Mouse (Mus musculus) liver, postnatal 0 days (tissue): ENCODE measurements at regions not wholly inside any gene's neighbourhood (a gene's known extent, or its start where the extent isn't known, plus 50 kb on each side); places are given as distances from the start of the nearest gene placed in this dataset.
A peak's percentile ranks its signal among the peaks of the same experiment; 100 is the strongest.

Experiments used
- ATAC-seq: fragments of 200-750 bp; cut with Nextera tagmentation; 2 replicates; pipeline ENCODE4 v1.8.0; 2017; ENCODE audit warnings: mild to moderate bottlenecking, moderate library complexity
- DNase-seq: peaks from one replicate; pipeline ENCODE4 v3.0.0-alpha.2; 2016
- H3K27ac ChIP-seq: fragments of 300-500 bp; sonication (generic); 2 replicates; pipeline ENCODE4 v1.5.1; 2014; ENCODE audit warnings: antibody characterized with exemption, moderate library complexity, mild to moderate bottlenecking, low read depth
- H3K27me3 ChIP-seq: fragments of 300-500 bp; sonication (generic); 2 replicates; pipeline ENCODE4 v1.6.1; 2014; ENCODE audit warnings: low read length, control low read depth, mixed read lengths; ENCODE audit not compliant: insufficient read depth
- H3K36me3 ChIP-seq: fragments of 300-500 bp; sonication (generic); replicated peaks from 2 replicates; pipeline ENCODE4 v1.6.1; 2014; ENCODE audit warnings: mild to moderate bottlenecking, control low read depth, low read length, moderate library complexity, mixed read lengths; ENCODE audit not compliant: insufficient read depth
- H3K4me1 ChIP-seq: fragments of 300-500 bp; sonication (generic); 2 replicates; pipeline ENCODE4 v1.6.1; 2014; ENCODE audit warnings: antibody characterized with exemption, mild to moderate bottlenecking, control low read depth; ENCODE audit not compliant: insufficient read depth
- H3K4me2 ChIP-seq: fragments of 300-500 bp; sonication (generic); 2 replicates; pipeline ENCODE4 v1.6.1; 2014; ENCODE audit warnings: low read depth, mild to moderate bottlenecking, low read length, moderate library complexity, mixed read lengths
- H3K4me3 ChIP-seq: fragments of 300-500 bp; sonication (generic); 2 replicates; pipeline ENCODE4 v1.5.1; 2014; ENCODE audit warnings: low read depth, low read length
- H3K9ac ChIP-seq: fragments of 300-500 bp; sonication (generic); replicated peaks from 2 replicates; pipeline ENCODE4 v1.6.1; 2014; ENCODE audit warnings: mild to moderate bottlenecking, moderate library complexity
- H3K9me3 ChIP-seq: fragments of 300-500 bp; sonication (generic); 2 replicates; pipeline ENCODE4 v1.6.1; 2016; ENCODE audit warnings: mild to moderate bottlenecking, control low read depth, low read length, mixed read lengths
- CTCF ChIP-seq: sonication (generic); IDR thresholded peaks from 2 replicates; pipeline ENCODE4 v1.5.1; 2016; ENCODE audit warnings: antibody characterized with exemption, low read depth
- EP300 ChIP-seq: IDR thresholded peaks from 2 replicates; pipeline ENCODE4 v1.6.1; 2016; ENCODE audit warnings: antibody characterized with exemption, low read depth, mild to moderate bottlenecking
- WGBS: fragments of 180-500 bp; shearing (Covaris S2); extraction: QIAGEN DNeasy Blood & Tissue Kit; methylation state at CpG from one replicate; pipeline ENCODE4 v1.1.7; 2014; ENCODE audit not compliant: insufficient replicate concordance; 5-methylcytosine and 5-hydroxymethylcytosine counted together

- Histone ChIP-seq H3K4me2 (no peak overlapping the region), H3K27ac (no peak overlapping the region), H3K4me3 (no peak overlapping the region), H3K9me3 (no peaks in the 10 kb centered on the region), H3K4me1 (no peaks in the 10 kb centered on the region), H3K36me3 (no peaks in the 10 kb centered on the region), H3K9ac (no peak overlapping the region), H3K27me3 (no peaks in the 10 kb centered on the region)
- WGBS: 63% methylated on average over 9 of the region's 9 CpGs
- TF ChIP-seq EP300 (no peak), CTCF (no peak)
- DNase-seq: peak; percentile 3
- no peak for ATAC-seq
Measured at GRCm38 (mm10) chr6:117406757-117407156, 238.4 kb downstream of the Cxcl12 start.

- no peak overlapping the region for H3K4me3 ChIP-seq
- no peaks in the 10 kb centered on the region for H3K4me1 ChIP-seq
- ATAC-seq (no peak), DNase-seq (peak; percentile 8)
- no peak overlapping the region for H3K9ac ChIP-seq
- no peak for TF ChIP-seq EP300
- no peak for TF ChIP-seq CTCF
- H3K27ac ChIP-seq: no peak overlapping the region
- no peaks in the 10 kb centered on the region for H3K9me3 ChIP-seq
- no peaks in the 10 kb centered on the region for H3K36me3 ChIP-seq
- H3K4me2 ChIP-seq: no peak overlapping the region
- no peaks in the 10 kb centered on the region for H3K27me3 ChIP-seq
- WGBS: 78% methylated on average over 15 of the region's 15 CpGs
Measured at GRCm38 (mm10) chr6:117407206-117407858, 239.0 kb downstream of the Cxcl12 start.

- Histone ChIP-seq H3K4me1 (no peaks in the 10 kb centered on the region), H3K9ac (no peak overlapping the region), H3K27ac (no peak overlapping the region), H3K27me3 (no peaks in the 10 kb centered on the region), H3K36me3 (no peaks in the 10 kb centered on the region), H3K9me3 (no peaks in the 10 kb centered on the region), H3K4me3 (no peak overlapping the region), H3K4me2 (no peak overlapping the region)
- peak; percentile 5 for DNase-seq
- no peak for TF ChIP-seq EP300
- no peak for TF ChIP-seq CTCF
- no peak for ATAC-seq
- 74% methylated on average over 5 of the region's 5 CpGs for WGBS
Measured at GRCm38 (mm10) chr6:117407953-117408352, 239.6 kb downstream of the Cxcl12 start.

GRCm38 (mm10) chr6:117408971-117409783 is 240.8 kb downstream of the Cxcl12 start:
- peak; percentile 9 for DNase-seq

GRCm38 (mm10) chr6:117414926-117415325 is 246.6 kb downstream of the Cxcl12 start:
- no peak overlapping the region for H3K9ac ChIP-seq
- TF ChIP-seq EP300 (no peak), CTCF (no peak)
- ATAC-seq (no peak), DNase-seq (no peak)
- H3K27ac ChIP-seq: no peak overlapping the region
- H3K4me2 ChIP-seq: no peak overlapping the region
- H3K4me1 ChIP-seq: no peaks in the 10 kb centered on the region
- H3K4me3 ChIP-seq: no peak overlapping the region
- no peaks in the 10 kb centered on the region for H3K9me3 ChIP-seq
- H3K27me3 ChIP-seq: no peaks in the 10 kb centered on the region
- H3K36me3 ChIP-seq: no peaks in the 10 kb centered on the region
- 63% methylated on average over 5 of the region's 5 CpGs for WGBS

More at GRCm38 (mm10) chr6:117408971-117409783, 240.8 kb downstream of the Cxcl12 start:
- no peak overlapping the region for H3K9ac ChIP-seq
- WGBS: 71% methylated on average over 11 of the region's 11 CpGs
- no peaks in the 10 kb centered on the region for H3K9me3 ChIP-seq
- H3K36me3 ChIP-seq: no peaks in the 10 kb centered on the region
- no peak overlapping the region for H3K4me3 ChIP-seq
- no peak overlapping the region for H3K27ac ChIP-seq
- no peak overlapping the region for H3K4me2 ChIP-seq
- H3K4me1 ChIP-seq: no peaks in the 10 kb centered on the region
- no peak for ATAC-seq
- H3K27me3 ChIP-seq: no peaks in the 10 kb centered on the region
- TF ChIP-seq CTCF: no peak
- TF ChIP-seq EP300: no peak

GRCm38 (mm10) chr6:117415901-117416300 is 247.6 kb downstream of the Cxcl12 start:
- Histone ChIP-seq H3K36me3 (no peaks in the 10 kb centered on the region), H3K4me3 (no peak overlapping the region), H3K27me3 (no peaks in the 10 kb centered on the region), H3K9ac (no peak overlapping the region), H3K4me1 (no peaks in the 10 kb centered on the region), H3K9me3 (no peaks in the 10 kb centered on the region), H3K27ac (no peak overlapping the region), H3K4me2 (no peak overlapping the region)
- TF ChIP-seq EP300 (no peak), CTCF (no peak)
- 77% methylated on average over 6 of the region's 6 CpGs for WGBS
- DNase-seq (no peak), ATAC-seq (no peak)
